Mouse (Mus musculus) intestine, postnatal 0 days (tissue): ENCODE data around the gene Cby3. TPM values are rescaled to one million over a fixed set of nuclear protein-coding genes. Genes with fewer than 3 reads are reported as not detected.
"Not testable (repeated sequence)": the region's sequence is repeated elsewhere in the genome, so short reads cannot be mapped to it uniquely, and the experiment has no call there.

Experiments
- ATAC-seq: fragments of 200-750 bp; cut with Nextera tagmentation; 2 replicates; pipeline ENCODE4 v1.8.0; 2017; ENCODE audit warnings: mild to moderate bottlenecking, moderate TSS enrichment, moderate library complexity
- H3K27ac ChIP-seq: fragments of 300-500 bp; sonication (generic); 2 replicates; pipeline ENCODE4 v1.5.1; 2014; ENCODE audit warnings: mild to moderate bottlenecking, low read depth, low read length, moderate library complexity
- H3K27me3 ChIP-seq: fragments of 300-500 bp; sonication (generic); replicated peaks from 2 replicates; pipeline ENCODE4 v1.6.1; 2014; ENCODE audit warnings: low read length, mixed read lengths; ENCODE audit not compliant: control insufficient read depth, insufficient read depth
- H3K36me3 ChIP-seq: fragments of 300-500 bp; sonication (generic); 2 replicates; pipeline ENCODE4 v1.6.1; 2014; ENCODE audit warnings: mild to moderate bottlenecking, moderate library complexity; ENCODE audit not compliant: control insufficient read depth, insufficient read depth
- H3K4me1 ChIP-seq: fragments of 300-500 bp; sonication (generic); replicated peaks from 2 replicates; pipeline ENCODE4 v1.6.1; 2014; ENCODE audit warnings: antibody characterized with exemption, low read length, mixed read lengths; ENCODE audit not compliant: control insufficient read depth, insufficient read depth
- H3K4me2 ChIP-seq: fragments of 300-500 bp; sonication (generic); replicated peaks from 2 replicates; pipeline ENCODE4 v1.6.1; 2014; ENCODE audit warnings: low read depth, mild to moderate bottlenecking, moderate library complexity
- H3K4me3 ChIP-seq: fragments of 300-500 bp; sonication (generic); 2 replicates; pipeline ENCODE4 v1.5.1; 2014; ENCODE audit warnings: low read depth, low read length
- H3K9ac ChIP-seq: fragments of 300-500 bp; sonication (generic); 2 replicates; pipeline ENCODE4 v1.6.1; 2014; ENCODE audit warnings: mild to moderate bottlenecking, low read depth, low read length
- H3K9me3 ChIP-seq: fragments of 300-500 bp; sonication (generic); 2 replicates; pipeline ENCODE4 v1.6.1; 2016; ENCODE audit warnings: mixed run types; ENCODE audit not compliant: control insufficient read depth
- CTCF ChIP-seq: sonication (generic); IDR thresholded peaks from 2 replicates; pipeline ENCODE4 v1.5.1; 2016; ENCODE audit warnings: low read depth, mild to moderate bottlenecking, control low read depth, antibody characterized with exemption, moderate library complexity
- WGBS: fragments of 180-500 bp; shearing (Covaris S2); extraction: QIAGEN DNeasy Blood & Tissue Kit; methylation state at CpG from one replicate; pipeline ENCODE4 v1.1.7; 2014; 5-methylcytosine and 5-hydroxymethylcytosine counted together
- polyA plus RNA-seq: library from polyadenylated mRNA; unstranded; fragments of >200 nt; fragmentation: Nextera tagmentation; extraction: Ambion mirVana; gene quantifications from 2 replicates; pipeline ENCODE4 v1.2.1, GENCODE M21; 2015

Cby3 gene
- polyA plus RNA-seq, 1 experiment from 2014 or later, result 0.17 TPM

GRCm38 (mm10) chr11:50355395-50355794 lies 1.1 kb downstream of the Cby3 start:
- peak; percentile 9; the same call in 1 of the 2 replicates for ATAC-seq
- no peaks in the 10 kb centered on the region for H3K9me3 ChIP-seq
- no peak for TF ChIP-seq CTCF
- no peaks in the 10 kb centered on the region for H3K36me3 ChIP-seq
- no peak overlapping the region for H3K9ac ChIP-seq
- H3K27me3 ChIP-seq, result no peaks in the 10 kb centered on the region
- no peaks in the 10 kb centered on the region for H3K4me1 ChIP-seq
- H3K4me3 ChIP-seq, result no peak overlapping the region
- WGBS, result 30% methylated on average over 1 of the region's 1 CpGs
- H3K4me2 ChIP-seq, result no peak overlapping the region
- H3K27ac ChIP-seq, result no peak overlapping the region

GRCm38 (mm10) chr11:50358950-50359861 lies 4.9 kb downstream of the Cby3 start:
- peak overlapping the region; percentile 50 for H3K9ac ChIP-seq
- H3K27ac ChIP-seq, result no peak overlapping the region
- peak overlapping the region; percentile 87 for H3K4me2 ChIP-seq
- ATAC-seq, result peak; percentile 39; the same call in 1 of the 2 replicates
- H3K27me3 ChIP-seq, result no peaks in the 10 kb centered on the region
- H3K4me3 ChIP-seq, result peak overlapping the region; percentile 48
- no peaks in the 10 kb centered on the region for H3K9me3 ChIP-seq
- no peaks in the 10 kb centered on the region for H3K4me1 ChIP-seq
- H3K36me3 ChIP-seq, result no peaks in the 10 kb centered on the region
- 2% methylated on average over 74 of the region's 74 CpGs for WGBS
- no peak for TF ChIP-seq CTCF

GRCm38 (mm10) chr11:50361282-50361681 lies 7.0 kb downstream of the Cby3 start:
- not testable (repeated sequence) for ATAC-seq, H3K9ac ChIP-seq, H3K4me2 ChIP-seq, H3K36me3 ChIP-seq, H3K27ac ChIP-seq, H3K4me1 ChIP-seq, H3K9me3 ChIP-seq, H3K27me3 ChIP-seq, H3K4me3 ChIP-seq
- WGBS, result 88% methylated on average over 1 of the region's 1 CpGs

- no peak overlapping the region for H3K4me3 ChIP-seq
- no peaks in the 10 kb centered on the region for H3K36me3 ChIP-seq
- peak; percentile 93 for TF ChIP-seq CTCF
- no peaks in the 10 kb centered on the region for H3K27me3 ChIP-seq
- no peaks in the 10 kb centered on the region for H3K9me3 ChIP-seq
- H3K4me1 ChIP-seq, result no peaks in the 10 kb centered on the region
- H3K4me2 ChIP-seq, result no peak overlapping the region
- WGBS, result 5% methylated on average over 4 of the region's 4 CpGs
- no peak overlapping the region for H3K9ac ChIP-seq
- 0 out of 2 replicates have a peak, but pooled peaks have one; percentile 42 for ATAC-seq
- H3K27ac ChIP-seq, result no peak overlapping the region
Measured at GRCm38 (mm10) chr11:50364548-50364947, 10.3 kb downstream of the Cby3 start.

- Histone ChIP-seq H3K36me3 (no peaks in the 10 kb centered on the region), H3K4me1 (no peaks in the 10 kb centered on the region), H3K4me3 (no peak overlapping the region), H3K27me3 (no peaks in the 10 kb centered on the region), H3K27ac (no peak overlapping the region), H3K9ac (no peak overlapping the region), H3K4me2 (no peak overlapping the region), H3K9me3 (no peaks in the 10 kb centered on the region)
- no peak for ATAC-seq
- TF ChIP-seq CTCF, result no peak
Measured at GRCm38 (mm10) chr11:50365322-50365721, 11.1 kb downstream of the Cby3 start.

- Histone ChIP-seq H3K4me3 (no peak overlapping the region), H3K27ac (no peak overlapping the region), H3K4me2 (no peak overlapping the region), H3K36me3 (no peaks in the 10 kb centered on the region), H3K27me3 (no peaks in the 10 kb centered on the region), H3K4me1 (no peaks in the 10 kb centered on the region), H3K9me3 (no peaks in the 10 kb centered on the region), H3K9ac (no peak overlapping the region)
- WGBS, result 95% methylated on average over 9 of the region's 9 CpGs
- TF ChIP-seq CTCF, result no peak
- no peak for ATAC-seq
Measured at GRCm38 (mm10) chr11:50367531-50367930, 13.3 kb downstream of the Cby3 start.
